In the genomic region with DNA sequence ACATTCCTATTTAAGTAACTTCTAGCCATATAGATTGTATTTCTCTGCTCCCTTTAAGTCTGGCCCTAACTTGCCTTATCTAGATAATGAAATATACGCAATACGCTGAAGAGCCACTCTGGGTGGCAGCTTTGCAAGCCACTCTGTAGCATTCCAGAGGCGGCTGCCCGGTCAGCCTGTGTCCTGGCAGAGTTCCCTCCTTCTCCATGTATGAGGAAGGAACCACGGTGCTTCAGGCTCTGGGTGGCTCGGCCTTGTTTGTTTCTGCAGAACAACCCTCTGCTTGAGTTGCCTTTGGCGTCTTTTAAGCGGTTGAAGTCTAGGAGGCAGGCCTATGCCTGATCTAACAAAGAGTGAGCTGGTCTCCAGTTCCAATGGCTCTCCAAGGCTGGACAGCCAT, we compare ENCODE assay signal across 14 mouse cellular contexts. TPM values are rescaled to one million over a fixed set of nuclear protein-coding genes. Genes with fewer than 3 reads are reported as not detected.
DNase-seq lines count a peak whose midpoint lies in the region; ATAC-seq and TF ChIP-seq lines count a peak whose summit lies in the region.
"Had no signal": no experiment of that assay in that cellular context is flagged by ENCODE, and none has a peak within 500 bp of the region (broad histone marks: within the 10 kb centered on the region; RNA-seq: fewer than 3 reads in every experiment).

No protein-coding gene starts in this region.

- H3K9ac ChIP-seq in heart, embryonic 12.5 days, result no peak overlapping the region
- H3K9ac ChIP-seq in kidney, embryonic 16.5 days (replicated peaks; ENCODE audit: low read length), result no peak overlapping the region
- no peak overlapping the region for H3K9ac ChIP-seq in lung, postnatal 0 days (replicated peaks; ENCODE audit: low read depth)
- H3K9ac ChIP-seq: liver, embryonic 15.5 days had no signal

- peaks cover 39% of the 10 kb centered on the region for H3K27me3 ChIP-seq in heart, embryonic 12.5 days (replicated peaks)
- H3K27me3 ChIP-seq in embryonic facial prominence, embryonic 10.5 days (replicated peaks; ENCODE audit: low read depth, poor library complexity, severe bottlenecking), result peaks cover 41% of the 10 kb centered on the region
- H3K27me3 ChIP-seq in kidney, embryonic 16.5 days (ENCODE audit: insufficient read depth, low read length), result no peaks in the 10 kb centered on the region
- H3K27me3 ChIP-seq in lung, postnatal 0 days (replicated peaks; ENCODE audit: insufficient read depth, low read length), result no peaks in the 10 kb centered on the region

- ATAC-seq in heart, embryonic 12.5 days (ENCODE audit: insufficient number of reproducible peaks, low FRiP score), result no peak
- ATAC-seq in kidney, embryonic 16.5 days (ENCODE audit: low FRiP score, low TSS enrichment), result no peak
- ATAC-seq in lung, postnatal 0 days, result peak; percentile 85
- ATAC-seq in frontal cortex, adult (ENCODE audit: low TSS enrichment), result no peak
- ATAC-seq: intestine, postnatal 0 days had no signal

- H3K4me3 ChIP-seq in heart, embryonic 12.5 days, result no peak overlapping the region
- no peak overlapping the region for H3K4me3 ChIP-seq in embryonic facial prominence, embryonic 10.5 days
- no peak overlapping the region for H3K4me3 ChIP-seq in kidney, embryonic 16.5 days (ENCODE audit: low read length)
- no peak overlapping the region for H3K4me3 ChIP-seq in lung, postnatal 0 days (ENCODE audit: low read depth, low read length)
- H3K4me3 ChIP-seq: heart, embryonic 13.5 days; liver, embryonic 15.5 days; midbrain, embryonic 12.5 days had no signal

- WGBS in heart, embryonic 12.5 days, result 45% methylated on average over 8 of the region's 8 CpGs
- WGBS in embryonic facial prominence, embryonic 10.5 days, result 50% methylated on average over 8 of the region's 8 CpGs
- 68% methylated on average over 8 of the region's 8 CpGs for WGBS in kidney, embryonic 16.5 days
- 26% methylated on average over 8 of the region's 8 CpGs for WGBS in lung, postnatal 0 days

- peak; percentile 31 to 48 for DNase-seq in heart, adult 18-20 months
- no peak for DNase-seq in embryonic facial prominence, embryonic 10.5 days (ENCODE audit: low spot score)
- peak; percentile 95 for DNase-seq in lung, postnatal 0 days (ENCODE audit: low spot score)
- no peak for DNase-seq in right cerebral cortex, postnatal 14 days
- no peak for DNase-seq in c-Kit-positive CD71-positive TER-119-positive erythroid progenitor cells, embryonic 14.5 days (ENCODE audit: low spot score)
- DNase-seq: B cell, adult 2 months had no signal

- H3K27ac ChIP-seq in heart, embryonic 12.5 days (ENCODE audit: poor library complexity, severe bottlenecking), result no peak overlapping the region
- H3K27ac ChIP-seq in embryonic facial prominence, embryonic 10.5 days (replicated peaks), result peak overlapping the region; percentile 40; the same call in 1 of the 2 replicates
- peak overlapping the region; percentile 26; the same call in 1 of the 2 replicates for H3K27ac ChIP-seq in kidney, embryonic 16.5 days (ENCODE audit: low read length)
- H3K27ac ChIP-seq in lung, postnatal 0 days (ENCODE audit: low read length), result peak overlapping the region; percentile 94
- H3K27ac ChIP-seq: heart, embryonic 13.5 days; liver, embryonic 15.5 days; midbrain, embryonic 12.5 days had no signal

- TF ChIP-seq CTCF in lung, postnatal 0 days (IDR thresholded peaks at IDR 0.05), result no peak

- no peaks in the 10 kb centered on the region for H3K9me3 ChIP-seq in heart, embryonic 12.5 days (replicated peaks)
- no peaks in the 10 kb centered on the region for H3K9me3 ChIP-seq in embryonic facial prominence, embryonic 10.5 days
- H3K9me3 ChIP-seq in kidney, embryonic 16.5 days (ENCODE audit: low read length), result no peaks in the 10 kb centered on the region
- no peaks in the 10 kb centered on the region for H3K9me3 ChIP-seq in lung, postnatal 0 days (ENCODE audit: low read length)
- H3K9me3 ChIP-seq: G1E; heart, embryonic 13.5 days; liver, embryonic 15.5 days; midbrain, embryonic 12.5 days had no signal

- no peak overlapping the region for H3K4me2 ChIP-seq in heart, embryonic 12.5 days
- H3K4me2 ChIP-seq in kidney, embryonic 16.5 days (replicated peaks; ENCODE audit: low read depth, low read length), result no peak overlapping the region
- no peak overlapping the region for H3K4me2 ChIP-seq in lung, postnatal 0 days (replicated peaks; ENCODE audit: low read depth, low read length)
- H3K4me2 ChIP-seq: heart, embryonic 13.5 days; liver, embryonic 15.5 days; midbrain, embryonic 12.5 days had no signal

- no peaks in the 10 kb centered on the region for H3K36me3 ChIP-seq in heart, embryonic 12.5 days
- H3K36me3 ChIP-seq in embryonic facial prominence, embryonic 10.5 days (replicated peaks), result no peaks in the 10 kb centered on the region
- no peaks in the 10 kb centered on the region for H3K36me3 ChIP-seq in kidney, embryonic 16.5 days (ENCODE audit: insufficient read depth, low read length)
- no peaks in the 10 kb centered on the region for H3K36me3 ChIP-seq in lung, postnatal 0 days (ENCODE audit: insufficient read depth, low read length)
- H3K36me3 ChIP-seq: G1E; heart, embryonic 13.5 days; liver, embryonic 15.5 days; midbrain, embryonic 12.5 days had no signal

- peaks cover 26% of the 10 kb centered on the region for H3K4me1 ChIP-seq in heart, embryonic 12.5 days (replicated peaks)
- peaks cover 70% of the 10 kb centered on the region for H3K4me1 ChIP-seq in embryonic facial prominence, embryonic 10.5 days
- peaks cover 13% of the 10 kb centered on the region for H3K4me1 ChIP-seq in kidney, embryonic 16.5 days (ENCODE audit: insufficient read depth, low read length)
- peaks cover 19% of the 10 kb centered on the region; the same call in 1 of the 2 replicates for H3K4me1 ChIP-seq in lung, postnatal 0 days (ENCODE audit: insufficient read depth, low read depth, low read length)

- peak; percentile 86 for TF ChIP-seq EP300 in lung, postnatal 0 days (IDR thresholded peaks at IDR 0.05)

RNA-seq across cellular contexts. Expression of a gene that starts 13.4 kb away (rescaled TPM):
- total RNA-seq in heart, adult 18-20 months (2021), result 10 to 100 TPM; 96.1 to 96.2 TPM
- polyA plus RNA-seq in heart, embryonic 12.5 days (2016; fragmentation: Nextera tagmentation; extraction: Ambion mirVana), result 38.3 and 38.9 TPM in 2 replicates
- 39.6 and 44.2 TPM in 2 replicates for polyA plus RNA-seq in embryonic facial prominence, embryonic 10.5 days (2016; fragmentation: Nextera tagmentation; extraction: Ambion mirVana)
- polyA plus RNA-seq in kidney, embryonic 16.5 days (2015; fragmentation: Nextera tagmentation; extraction: Ambion mirVana), result 13.3 and 14.1 TPM in 2 replicates
- polyA plus RNA-seq in lung, postnatal 0 days (2015; fragmentation: Nextera tagmentation; extraction: Ambion mirVana), result 43.6 and 48.7 TPM in 2 replicates

RNA-seq across cellular contexts. Expression of a gene that starts 54.8 kb away (rescaled TPM):
- total RNA-seq in heart, adult 18-20 months (2021), result 10 to 100 TPM; 24.2 to 25.1 TPM
- 38.5 and 39.3 TPM in 2 replicates for polyA plus RNA-seq in heart, embryonic 12.5 days (2016; fragmentation: Nextera tagmentation; extraction: Ambion mirVana)
- 67.5 TPM in 2 replicates for polyA plus RNA-seq in embryonic facial prominence, embryonic 10.5 days (2016; fragmentation: Nextera tagmentation; extraction: Ambion mirVana)
- 54.1 and 57.4 TPM in 2 replicates for polyA plus RNA-seq in kidney, embryonic 16.5 days (2015; fragmentation: Nextera tagmentation; extraction: Ambion mirVana)
- 38.4 and 40.1 TPM in 2 replicates for polyA plus RNA-seq in lung, postnatal 0 days (2015; fragmentation: Nextera tagmentation; extraction: Ambion mirVana)

Comparison
In these comparisons a context has a peak if more than half of its experiments do, and no peak if none do; other contexts are left out.
1. DNase-seq: peak in heart, adult 18-20 months (2 of 2) and lung, postnatal 0 days (single experiment); none in embryonic facial prominence, embryonic 10.5 days (single experiment), right cerebral cortex, postnatal 14 days (single experiment) and c-Kit-positive CD71-positive TER-119-positive erythroid progenitor cells, embryonic 14.5 days (single experiment).